Mouse (Mus musculus): Measurements from ENCODE around the gene Ptprn. TPM values are rescaled to one million over a fixed set of nuclear protein-coding genes. Genes with fewer than 3 reads are reported as not detected.

Gene Ptprn
- under 1 TPM; 0.28 to 0.32 TPM for polyA plus RNA-seq (2017; shearing (Covaris generic))

GRCm38 (mm10) chr1:75264091-75264880 lies at the start of gene Ptprn:
Gene Ptprn, minus strand, starts transcription at chr1:75264502.

GRCm38 (mm10) chr1:75278228-75278627 lies 13.9 kb upstream of the Ptprn start, which contains the start of gene Resp18:
Gene Resp18, minus strand, starts transcription at chr1:75278415.

GRCm38 (mm10) chr1:75236117-75237050 lies 27.9 kb downstream of the Ptprn start, which contains the start of gene Dnajb2:
Gene Dnajb2, plus strand, starts transcription at chr1:75236406.

DNA sequence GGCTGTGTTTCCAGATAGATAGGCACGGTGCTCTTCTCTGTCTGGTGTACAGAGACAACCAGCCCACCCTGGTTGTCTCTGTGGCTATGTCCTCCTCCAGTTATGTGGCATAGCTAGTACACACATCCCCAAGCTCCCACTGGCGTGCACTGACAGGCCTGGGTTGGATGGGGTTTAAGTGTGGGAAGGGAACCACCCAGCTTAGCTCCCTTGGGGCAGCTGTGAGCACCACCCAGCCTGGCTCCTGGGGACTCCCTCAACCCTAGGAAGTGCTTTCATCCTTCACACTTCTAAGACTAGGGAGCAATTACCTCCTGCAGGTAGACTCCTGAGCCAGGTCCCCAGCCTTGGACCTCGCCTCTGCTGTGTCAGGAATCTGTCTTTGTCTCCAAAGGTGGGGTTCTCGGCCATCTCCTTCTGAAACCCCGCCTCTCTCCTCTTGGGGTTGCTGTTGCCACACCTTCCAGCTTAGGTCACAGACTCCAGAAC lies 32.6 kb downstream of the Ptprn start, which contains the start of gene A630095N17Rik:
TSS of gene A630095N17Rik (minus strand) at position 439 of the 489 bp plus-strand sequence.

GRCm38 (mm10) chr1:75219531-75219930 lies 44.8 kb downstream of the Ptprn start, which contains the start of gene Tuba4a:
Gene Tuba4a, minus strand, starts transcription at chr1:75219865.

DNA sequence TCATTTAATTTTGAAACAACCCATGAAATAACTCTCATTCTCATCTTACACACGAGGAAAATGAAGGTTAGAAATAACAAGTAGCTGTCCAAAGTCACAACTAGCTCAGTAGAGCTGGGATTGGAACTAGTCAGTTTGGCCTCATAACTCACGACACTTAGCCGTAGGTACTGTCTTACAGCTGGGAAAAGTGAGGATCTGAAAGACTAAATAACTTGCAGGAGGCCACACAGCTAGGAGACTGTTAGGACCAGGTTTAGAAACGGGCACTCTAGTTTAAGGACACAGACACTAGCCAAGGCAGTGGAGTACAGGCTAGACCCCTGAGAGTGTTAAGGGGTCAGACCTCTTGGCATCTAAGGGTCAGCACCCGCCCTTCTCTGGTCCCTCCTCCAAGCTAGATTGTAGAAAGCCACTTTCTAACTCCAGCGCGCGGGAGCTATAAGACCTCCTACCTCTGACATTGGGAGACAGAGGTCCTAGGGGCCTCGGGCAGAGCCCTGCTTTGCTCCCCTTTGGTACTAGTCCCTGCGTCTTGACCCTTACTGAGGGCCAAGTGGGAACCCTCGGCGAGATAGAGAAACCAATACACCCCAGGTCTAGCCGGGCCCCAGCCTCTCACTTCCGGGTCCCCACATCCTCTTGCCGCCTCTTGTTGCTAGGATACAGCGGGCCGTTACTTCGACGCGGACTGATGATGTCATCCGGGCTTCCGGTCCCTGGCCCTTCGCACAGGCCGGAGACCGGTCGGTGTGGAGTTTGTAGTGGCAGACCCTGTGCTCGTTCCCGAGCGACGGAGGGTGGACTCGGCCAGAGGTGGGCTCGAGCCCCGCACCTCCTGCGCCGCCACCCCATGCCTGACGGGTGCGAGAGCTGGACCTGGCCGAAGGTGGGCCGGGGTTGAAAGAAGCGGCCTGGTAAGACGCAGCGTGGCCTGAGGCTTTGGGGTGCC lies 53.9 kb downstream of the Ptprn start, which contains the start of the genes Glb1l and Stk16:
TSS of gene Glb1l (minus strand) at position 678 of the 952 bp plus-strand sequence.
TSS of gene Stk16 (plus strand) at position 703 of the 952 bp plus-strand sequence.

Other genes starting within 250 kb of the Ptprn start
- gene Nhej1, start 139.3 kb downstream of the Ptprn start, polyA plus RNA-seq (2017; shearing (Covaris generic)): 10 to 100 TPM in 1 of 2 experiments, 1 to 10 TPM in 1; 8.1 to 18.7 TPM
- 1 to 10 TPM in 1 of 2 experiments, under 1 TPM in 1; 0.42 to 1.1 TPM for gene Slc23a3, start 130.6 kb downstream of the Ptprn start, polyA plus RNA-seq (2017; shearing (Covaris generic))
- 100 to 1,000 TPM; 146 to 163 TPM for gene Cnppd1, start 121.8 kb downstream of the Ptprn start, polyA plus RNA-seq (2017; shearing (Covaris generic))
- gene Retreg2, start 121.7 kb downstream of the Ptprn start, polyA plus RNA-seq (2017; shearing (Covaris generic)): 100 to 1,000 TPM; 122 TPM
- 10 to 100 TPM; 68.6 to 80.7 TPM for gene Zfand2b, start 95.9 kb downstream of the Ptprn start, polyA plus RNA-seq (2017; shearing (Covaris generic))
- 1 to 10 TPM; 4.8 to 7.3 TPM for gene Abcb6, start 84.1 kb downstream of the Ptprn start, polyA plus RNA-seq (2017; shearing (Covaris generic))
- gene Ankzf1, start 72.4 kb downstream of the Ptprn start, polyA plus RNA-seq (2017; shearing (Covaris generic)): 10 to 100 TPM; 38.6 to 47.7 TPM
- 10 to 100 TPM; 17.2 to 18.1 TPM for gene Atg9a, start 72.3 kb downstream of the Ptprn start, polyA plus RNA-seq (2017; shearing (Covaris generic))
- gene Glb1l, start 53.7 kb downstream of the Ptprn start, polyA plus RNA-seq (2017; shearing (Covaris generic)): 10 to 100 TPM in 1 of 2 experiments, 1 to 10 TPM in 1; 9.9 to 18.9 TPM
- gene Stk16, start 53.7 kb downstream of the Ptprn start, polyA plus RNA-seq (2017; shearing (Covaris generic)): 100 to 1,000 TPM in 1 of 2 experiments, 10 to 100 TPM in 1; 97.8 to 128 TPM
- 100 to 1,000 TPM; 268 to 351 TPM for gene Tuba4a, start 44.6 kb downstream of the Ptprn start, polyA plus RNA-seq (2017; shearing (Covaris generic))
- gene A630095N17Rik, start 32.4 kb downstream of the Ptprn start, polyA plus RNA-seq (2017; shearing (Covaris generic)): 1 to 10 TPM in 1 of 2 experiments, not detected in 1; 2.1 TPM
- 10 to 100 TPM; 41.1 to 41.7 TPM for gene Dnajb2, start 28.1 kb downstream of the Ptprn start, polyA plus RNA-seq (2017; shearing (Covaris generic))
- gene Resp18, start 13.9 kb upstream of the Ptprn start, polyA plus RNA-seq (2017; shearing (Covaris generic)): not detected
- 10 to 100 TPM; 63.9 to 69.7 TPM for gene Dnpep, start 53.5 kb upstream of the Ptprn start, polyA plus RNA-seq (2017; shearing (Covaris generic))
- gene Des, start 95.8 kb upstream of the Ptprn start, polyA plus RNA-seq (2017; shearing (Covaris generic)): under 1 TPM in 1 of 2 experiments, not detected in 1; 0.77 TPM
- gene Speg, start 110.8 kb upstream of the Ptprn start, polyA plus RNA-seq (2017; shearing (Covaris generic)): 1 to 10 TPM in 1 of 2 experiments, under 1 TPM in 1; 0.95 to 5.6 TPM
- gene Gmppa, start 171.4 kb upstream of the Ptprn start, polyA plus RNA-seq (2017; shearing (Covaris generic)): 10 to 100 TPM; 67.8 to 92.0 TPM
- gene Asic4, start 185.9 kb upstream of the Ptprn start, polyA plus RNA-seq (2017; shearing (Covaris generic)): under 1 TPM in 1 of 2 experiments, not detected in 1; 0.15 TPM
- 10 to 100 TPM; 49.3 to 50.4 TPM for gene Chpf, start 214.8 kb upstream of the Ptprn start, polyA plus RNA-seq (2017; shearing (Covaris generic))
- 1 to 10 TPM; 1.5 to 3.0 TPM for gene Tmem198, start 215.0 kb upstream of the Ptprn start, polyA plus RNA-seq (2017; shearing (Covaris generic))
- gene Obsl1, start 241.9 kb upstream of the Ptprn start, polyA plus RNA-seq (2017; shearing (Covaris generic)): 1 to 10 TPM in 1 of 2 experiments, under 1 TPM in 1; 0.63 to 1.4 TPM
- under 1 TPM in 1 of 2 experiments, not detected in 1; 0.64 TPM for gene Inha, start 242.6 kb upstream of the Ptprn start, polyA plus RNA-seq (2017; shearing (Covaris generic))